Mouse (Mus musculus): ENCODE results near the gene Tmem104. TPM values are rescaled to one million over a fixed set of nuclear protein-coding genes. Genes with fewer than 3 reads are reported as not detected.
A peak's percentile ranks its signal among the peaks of the same experiment; 100 is the strongest.

Gene Tmem104
- polyA plus RNA-seq, 1 experiment from 2014 or later = 7.7 TPM

GRCm38 (mm10) chr11:115231168-115231915 lies 44.1 kb downstream of the Tmem104 start:
- Histone ChIP-seq H3K4me2 (ENCODE audit: low read depth, low read length) (no peak overlapping the region), H3K27ac (replicated peaks; ENCODE audit: low read depth, low read length) (no peak overlapping the region), H3K9ac (replicated peaks; ENCODE audit: low read length) (peak overlapping the region; percentile 6; the same call in 1 of the 2 replicates), H3K4me1 (ENCODE audit: control insufficient read depth, insufficient read depth, low read length) (peaks cover 3% of the 10 kb centered on the region), H3K36me3 (replicated peaks; ENCODE audit: control insufficient read depth, insufficient read depth, low read depth, low read length) (no peaks in the 10 kb centered on the region), H3K4me3 (ENCODE audit: low read depth, low read length) (no peak overlapping the region), H3K27me3 (ENCODE audit: control insufficient read depth, insufficient read depth, low read length) (peaks cover 2% of the 10 kb centered on the region; the same call in 1 of the 2 replicates), H3K9me3 (replicated peaks; ENCODE audit: control insufficient read depth, low read length) (no peaks in the 10 kb centered on the region)
- DNase-seq (ENCODE audit: low spot score) = no peak
- no peak for ATAC-seq (replicated peaks; ENCODE audit: insufficient number of reproducible peaks, low FRiP score, low TSS enrichment, low read depth)
- 38% methylated on average over 14 of the region's 14 CpGs for WGBS

- Histone ChIP-seq H3K4me3 (ENCODE audit: low read depth, low read length) (no peak overlapping the region), H3K4me2 (ENCODE audit: low read depth, low read length) (no peak overlapping the region), H3K4me1 (ENCODE audit: control insufficient read depth, insufficient read depth, low read length) (peaks cover 2% of the 10 kb centered on the region), H3K27me3 (ENCODE audit: control insufficient read depth, insufficient read depth, low read length) (peaks cover 2% of the 10 kb centered on the region; the same call in 1 of the 2 replicates), H3K9ac (replicated peaks; ENCODE audit: low read length) (no peak overlapping the region), H3K9me3 (replicated peaks; ENCODE audit: control insufficient read depth, low read length) (no peaks in the 10 kb centered on the region), H3K36me3 (replicated peaks; ENCODE audit: control insufficient read depth, insufficient read depth, low read depth, low read length) (no peaks in the 10 kb centered on the region), H3K27ac (replicated peaks; ENCODE audit: low read depth, low read length) (no peak overlapping the region)
- no peak for DNase-seq (ENCODE audit: low spot score)
- no peak for ATAC-seq (replicated peaks; ENCODE audit: insufficient number of reproducible peaks, low FRiP score, low TSS enrichment, low read depth)
- WGBS = 60% methylated on average over 9 of the region's 9 CpGs
Observed at GRCm38 (mm10) chr11:115231924-115232323, 44.6 kb downstream of the Tmem104 start.

- Histone ChIP-seq H3K4me3 (ENCODE audit: low read depth, low read length) (no peak overlapping the region), H3K36me3 (replicated peaks; ENCODE audit: control insufficient read depth, insufficient read depth, low read depth, low read length) (no peaks in the 10 kb centered on the region), H3K27me3 (ENCODE audit: control insufficient read depth, insufficient read depth, low read length) (peaks cover 2% of the 10 kb centered on the region; the same call in 1 of the 2 replicates), H3K4me1 (ENCODE audit: control insufficient read depth, insufficient read depth, low read length) (no peaks in the 10 kb centered on the region; the same call in 1 of the 2 replicates), H3K9me3 (replicated peaks; ENCODE audit: control insufficient read depth, low read length) (no peaks in the 10 kb centered on the region), H3K9ac (replicated peaks; ENCODE audit: low read length) (no peak overlapping the region), H3K27ac (replicated peaks; ENCODE audit: low read depth, low read length) (no peak overlapping the region), H3K4me2 (ENCODE audit: low read depth, low read length) (no peak overlapping the region)
- 74% methylated on average over 5 of the region's 5 CpGs for WGBS
- ATAC-seq (replicated peaks; ENCODE audit: insufficient number of reproducible peaks, low FRiP score, low TSS enrichment, low read depth) (no peak), DNase-seq (ENCODE audit: low spot score) (no peak)
Observed at GRCm38 (mm10) chr11:115232889-115233288, 45.6 kb downstream of the Tmem104 start.

GRCm38 (mm10) chr11:115233526-115234290 lies 46.4 kb downstream of the Tmem104 start:
- no peak overlapping the region for H3K4me2 ChIP-seq (ENCODE audit: low read depth, low read length)
- no peak for ATAC-seq (replicated peaks; ENCODE audit: insufficient number of reproducible peaks, low FRiP score, low TSS enrichment, low read depth)
- H3K9me3 ChIP-seq (replicated peaks; ENCODE audit: control insufficient read depth, low read length) = no peaks in the 10 kb centered on the region
- no peak for DNase-seq (ENCODE audit: low spot score)
- no peaks in the 10 kb centered on the region; the same call in 1 of the 2 replicates for H3K4me1 ChIP-seq (ENCODE audit: control insufficient read depth, insufficient read depth, low read length)
- no peaks in the 10 kb centered on the region for H3K36me3 ChIP-seq (replicated peaks; ENCODE audit: control insufficient read depth, insufficient read depth, low read depth, low read length)
- peaks cover 2% of the 10 kb centered on the region; the same call in 1 of the 2 replicates for H3K27me3 ChIP-seq (ENCODE audit: control insufficient read depth, insufficient read depth, low read length)
- no peak overlapping the region for H3K9ac ChIP-seq (replicated peaks; ENCODE audit: low read length)
- H3K27ac ChIP-seq (replicated peaks; ENCODE audit: low read depth, low read length) = no peak overlapping the region
- WGBS = 54% methylated on average over 20 of the region's 20 CpGs
- no peak overlapping the region for H3K4me3 ChIP-seq (ENCODE audit: low read depth, low read length)

GRCm38 (mm10) chr11:115234320-115235044 lies 47.2 kb downstream of the Tmem104 start:
- Histone ChIP-seq H3K9me3 (replicated peaks; ENCODE audit: control insufficient read depth, low read length) (no peaks in the 10 kb centered on the region), H3K27me3 (ENCODE audit: control insufficient read depth, insufficient read depth, low read length) (peaks cover 2% of the 10 kb centered on the region; the same call in 1 of the 2 replicates), H3K4me2 (ENCODE audit: low read depth, low read length) (no peak overlapping the region), H3K9ac (replicated peaks; ENCODE audit: low read length) (no peak overlapping the region), H3K36me3 (replicated peaks; ENCODE audit: control insufficient read depth, insufficient read depth, low read depth, low read length) (no peaks in the 10 kb centered on the region), H3K4me3 (ENCODE audit: low read depth, low read length) (no peak overlapping the region), H3K4me1 (ENCODE audit: control insufficient read depth, insufficient read depth, low read length) (no peaks in the 10 kb centered on the region; the same call in 1 of the 2 replicates), H3K27ac (replicated peaks; ENCODE audit: low read depth, low read length) (no peak overlapping the region)
- ATAC-seq (replicated peaks; ENCODE audit: insufficient number of reproducible peaks, low FRiP score, low TSS enrichment, low read depth) (no peak), DNase-seq (ENCODE audit: low spot score) (no peak)
- WGBS = 79% methylated on average over 15 of the region's 15 CpGs

GRCm38 (mm10) chr11:115236570-115236969 lies 49.3 kb downstream of the Tmem104 start:
- H3K4me1 ChIP-seq (ENCODE audit: control insufficient read depth, insufficient read depth, low read length) = no peaks in the 10 kb centered on the region; the same call in 1 of the 2 replicates
- no peak overlapping the region for H3K4me2 ChIP-seq (ENCODE audit: low read depth, low read length)
- H3K27me3 ChIP-seq (ENCODE audit: control insufficient read depth, insufficient read depth, low read length) = peaks cover 2% of the 10 kb centered on the region; the same call in 1 of the 2 replicates
- no peaks in the 10 kb centered on the region for H3K36me3 ChIP-seq (replicated peaks; ENCODE audit: control insufficient read depth, insufficient read depth, low read depth, low read length)
- ATAC-seq (replicated peaks; ENCODE audit: insufficient number of reproducible peaks, low FRiP score, low TSS enrichment, low read depth) (no peak), DNase-seq (ENCODE audit: low spot score) (no peak)
- H3K4me3 ChIP-seq (ENCODE audit: low read depth, low read length) = no peak overlapping the region
- H3K9ac ChIP-seq (replicated peaks; ENCODE audit: low read length) = no peak overlapping the region
- H3K27ac ChIP-seq (replicated peaks; ENCODE audit: low read depth, low read length) = no peak overlapping the region
- WGBS = 56% methylated on average over 5 of the region's 5 CpGs
- H3K9me3 ChIP-seq (replicated peaks; ENCODE audit: control insufficient read depth, low read length) = no peaks in the 10 kb centered on the region

GRCm38 (mm10) chr11:115241402-115241801 lies 54.1 kb downstream of the Tmem104 start:
- no peak for DNase-seq (ENCODE audit: low spot score)
- Histone ChIP-seq H3K4me3 (ENCODE audit: low read depth, low read length) (no peak overlapping the region), H3K27me3 (ENCODE audit: control insufficient read depth, insufficient read depth, low read length) (no peaks in the 10 kb centered on the region), H3K9ac (replicated peaks; ENCODE audit: low read length) (no peak overlapping the region), H3K4me1 (ENCODE audit: control insufficient read depth, insufficient read depth, low read length) (no peaks in the 10 kb centered on the region; the same call in 1 of the 2 replicates), H3K9me3 (replicated peaks; ENCODE audit: control insufficient read depth, low read length) (no peaks in the 10 kb centered on the region), H3K27ac (replicated peaks; ENCODE audit: low read depth, low read length) (no peak overlapping the region), H3K36me3 (replicated peaks; ENCODE audit: control insufficient read depth, insufficient read depth, low read depth, low read length) (no peaks in the 10 kb centered on the region; the same call in 1 of the 2 replicates), H3K4me2 (ENCODE audit: low read depth, low read length) (no peak overlapping the region)
- 81% methylated on average over 11 of the region's 11 CpGs for WGBS
- ATAC-seq (replicated peaks; ENCODE audit: insufficient number of reproducible peaks, low FRiP score, low TSS enrichment, low read depth) = no peak

Data from embryonic facial prominence, embryonic 11.5 days (tissue).